Mouse (Mus musculus): Measurements from ENCODE around the gene Wdr19. TPM values are rescaled to one million over a fixed set of nuclear protein-coding genes. Genes with fewer than 3 reads are reported as not detected.

The Wdr19 gene
- total and polyA plus RNA-seq, 2 experiments from 2014 or later = 8.1 to 11.1 TPM

GRCm38 (mm10) chr5:65157412-65158381 is 41.8 kb upstream of the Wdr19 start:
- 68% methylated on average over 22 of the region's 22 CpGs for WGBS
- Histone ChIP-seq H3K27ac (no peak overlapping the region; the same call in 1 of the 2 replicates), H3K4me2 (ENCODE audit: low read depth, low read length) (no peak overlapping the region), H3K4me1 (ENCODE audit: insufficient read depth, low read length) (no peaks in the 10 kb centered on the region), H3K27me3 (ENCODE audit: insufficient read depth, low read length) (no peaks in the 10 kb centered on the region), H3K36me3 (ENCODE audit: insufficient read depth, low read length) (peaks cover 19% of the 10 kb centered on the region), H3K9me3 (ENCODE audit: low read length) (no peaks in the 10 kb centered on the region), H3K9ac (replicated peaks; ENCODE audit: low read length) (no peak overlapping the region), H3K4me3 (ENCODE audit: low read length) (no peak overlapping the region)
- peak; percentile 38 for TF ChIP-seq CTCF (IDR thresholded peaks at IDR 0.05; ENCODE audit: low read depth)
- ATAC-seq = no peak
- no peak for DNase-seq (ENCODE audit: low spot score)

DNA sequence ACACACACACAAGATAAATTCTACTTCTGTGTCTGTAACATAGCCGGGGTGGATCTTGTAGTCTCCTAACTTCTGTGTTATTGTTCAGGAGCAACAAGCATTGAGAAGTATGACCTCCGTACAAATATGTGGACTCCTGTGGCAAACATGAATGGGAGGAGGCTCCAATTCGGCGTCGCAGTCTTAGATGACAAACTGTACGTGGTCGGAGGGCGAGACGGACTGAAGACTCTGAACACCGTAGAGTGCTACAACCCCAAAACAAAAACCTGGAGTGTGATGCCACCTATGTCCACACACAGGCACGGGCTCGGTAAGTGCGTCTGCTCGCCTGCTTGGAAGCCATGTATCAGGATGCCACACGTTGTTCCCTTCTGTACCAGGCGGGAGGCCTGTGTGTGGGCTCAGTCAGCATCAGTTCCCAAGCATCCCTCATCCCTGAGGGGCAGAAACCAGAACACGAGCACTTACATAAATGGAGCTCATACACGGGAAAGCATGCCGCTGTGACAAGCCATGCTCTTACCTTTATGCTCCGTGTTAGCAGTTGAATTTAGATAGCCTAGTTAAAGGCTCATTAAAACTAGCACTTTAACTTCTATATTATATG is 40.7 kb upstream of the Wdr19 start:
- WGBS = 84% methylated on average over 20 of the region's 20 CpGs
- Histone ChIP-seq H3K36me3 (ENCODE audit: insufficient read depth, low read length) (peaks cover 19% of the 10 kb centered on the region), H3K4me2 (ENCODE audit: low read depth, low read length) (no peak overlapping the region), H3K9me3 (ENCODE audit: low read length) (no peaks in the 10 kb centered on the region), H3K9ac (replicated peaks; ENCODE audit: low read length) (no peak overlapping the region), H3K27me3 (ENCODE audit: insufficient read depth, low read length) (no peaks in the 10 kb centered on the region), H3K4me1 (ENCODE audit: insufficient read depth, low read length) (no peaks in the 10 kb centered on the region), H3K4me3 (ENCODE audit: low read length) (no peak overlapping the region), H3K27ac (no peak overlapping the region)
- ATAC-seq = no peak
- DNase-seq (ENCODE audit: low spot score) = no peak
- no peak for TF ChIP-seq CTCF (IDR thresholded peaks at IDR 0.05; ENCODE audit: low read depth)

GRCm38 (mm10) chr5:65163001-65163400 is 36.5 kb upstream of the Wdr19 start:
- H3K27me3 ChIP-seq (ENCODE audit: insufficient read depth, low read length) = no peaks in the 10 kb centered on the region
- H3K27ac ChIP-seq = no peak overlapping the region
- no peaks in the 10 kb centered on the region for H3K9me3 ChIP-seq (ENCODE audit: low read length)
- 63% methylated on average over 5 of the region's 5 CpGs for WGBS
- H3K36me3 ChIP-seq (ENCODE audit: insufficient read depth, low read length) = peaks cover 28% of the 10 kb centered on the region
- no peak for TF ChIP-seq CTCF (IDR thresholded peaks at IDR 0.05; ENCODE audit: low read depth)
- H3K9ac ChIP-seq (replicated peaks; ENCODE audit: low read length) = no peak overlapping the region
- H3K4me3 ChIP-seq (ENCODE audit: low read length) = no peak overlapping the region
- ATAC-seq = no peak
- no peak for DNase-seq (ENCODE audit: low spot score)
- no peaks in the 10 kb centered on the region for H3K4me1 ChIP-seq (ENCODE audit: insufficient read depth, low read length)
- H3K4me2 ChIP-seq (ENCODE audit: low read depth, low read length) = no peak overlapping the region

DNA sequence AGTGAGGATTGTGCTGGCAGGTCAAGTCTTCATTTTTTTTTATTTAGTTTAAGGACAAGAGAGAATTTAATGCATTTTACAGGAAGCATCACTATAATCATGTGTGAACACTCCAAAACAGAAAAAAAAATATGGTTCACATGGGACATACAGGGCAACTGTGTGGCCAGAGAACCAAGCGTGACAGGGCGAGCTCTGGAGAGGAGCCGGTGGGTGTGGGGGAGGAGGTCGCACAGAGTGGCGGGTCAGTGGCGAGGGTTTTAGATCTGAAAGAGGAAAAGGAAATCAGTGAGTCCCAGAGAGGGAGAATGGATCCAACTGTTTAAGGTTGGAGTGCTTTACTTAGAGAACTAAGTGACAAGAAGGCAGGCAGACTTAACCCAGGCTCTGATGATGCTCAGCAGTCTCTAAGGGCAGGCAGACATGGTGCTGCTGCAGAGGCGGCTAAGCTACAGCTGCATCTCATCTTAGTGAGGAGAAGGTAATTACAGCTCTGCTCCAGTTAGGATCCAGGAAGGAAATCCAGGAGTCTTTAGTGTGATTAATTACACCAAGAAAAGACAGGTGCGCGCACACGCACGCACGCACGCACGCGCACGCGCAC is 35.9 kb upstream of the Wdr19 start:
- 82% methylated on average over 17 of the region's 17 CpGs for WGBS
- no peaks in the 10 kb centered on the region for H3K4me1 ChIP-seq (ENCODE audit: insufficient read depth, low read length)
- peaks cover 28% of the 10 kb centered on the region for H3K36me3 ChIP-seq (ENCODE audit: insufficient read depth, low read length)
- no peaks in the 10 kb centered on the region for H3K9me3 ChIP-seq (ENCODE audit: low read length)
- H3K4me2 ChIP-seq (ENCODE audit: low read depth, low read length) = no peak overlapping the region
- no peaks in the 10 kb centered on the region for H3K27me3 ChIP-seq (ENCODE audit: insufficient read depth, low read length)
- no peak overlapping the region for H3K27ac ChIP-seq
- no peak for ATAC-seq
- no peak for TF ChIP-seq CTCF (IDR thresholded peaks at IDR 0.05; ENCODE audit: low read depth)
- no peak overlapping the region for H3K9ac ChIP-seq (replicated peaks; ENCODE audit: low read length)
- no peak for DNase-seq (ENCODE audit: low spot score)
- no peak overlapping the region for H3K4me3 ChIP-seq (ENCODE audit: low read length)

- Histone ChIP-seq H3K27ac (no peak overlapping the region), H3K4me2 (ENCODE audit: low read depth, low read length) (no peak overlapping the region), H3K27me3 (ENCODE audit: insufficient read depth, low read length) (no peaks in the 10 kb centered on the region), H3K4me3 (ENCODE audit: low read length) (no peak overlapping the region), H3K4me1 (ENCODE audit: insufficient read depth, low read length) (no peaks in the 10 kb centered on the region), H3K36me3 (ENCODE audit: insufficient read depth, low read length) (peaks cover 5% of the 10 kb centered on the region; the same call in 1 of the 2 replicates), H3K9me3 (ENCODE audit: low read length) (no peaks in the 10 kb centered on the region), H3K9ac (replicated peaks; ENCODE audit: low read length) (no peak overlapping the region)
- ATAC-seq = peak; percentile 46; the same call in 1 of the 2 replicates
- DNase-seq (ENCODE audit: low spot score) = no peak
- no peak for TF ChIP-seq CTCF (IDR thresholded peaks at IDR 0.05; ENCODE audit: low read depth)
- WGBS = 74% methylated on average over 9 of the region's 9 CpGs
These were observed 29.3 kb upstream of the Wdr19 start for GRCm38 (mm10) chr5:65170206-65170605.

GRCm38 (mm10) chr5:65175035-65175917 is 24.2 kb upstream of the Wdr19 start:
- H3K4me1 ChIP-seq (ENCODE audit: insufficient read depth, low read length) = no peaks in the 10 kb centered on the region
- no peak overlapping the region for H3K4me3 ChIP-seq (ENCODE audit: low read length)
- peak overlapping the region; percentile 43 for H3K4me2 ChIP-seq (ENCODE audit: low read depth, low read length)
- no peak for TF ChIP-seq CTCF (IDR thresholded peaks at IDR 0.05; ENCODE audit: low read depth)
- no peak overlapping the region for H3K9ac ChIP-seq (replicated peaks; ENCODE audit: low read length)
- H3K27ac ChIP-seq = peak overlapping the region; percentile 73
- 48% methylated on average over 26 of the region's 26 CpGs for WGBS
- H3K27me3 ChIP-seq (ENCODE audit: insufficient read depth, low read length) = no peaks in the 10 kb centered on the region
- ATAC-seq (peak; percentile 74), DNase-seq (ENCODE audit: low spot score) (peak; percentile 78)
- H3K36me3 ChIP-seq (ENCODE audit: insufficient read depth, low read length) = no peaks in the 10 kb centered on the region
- H3K9me3 ChIP-seq (ENCODE audit: low read length) = no peaks in the 10 kb centered on the region

All from hindbrain, postnatal 0 days (tissue).